Mouse (Mus musculus) 3T3-L1 (cell line): ENCODE results near the gene Polr2a.
A peak's percentile ranks its signal among the peaks of the same experiment; 100 is the strongest.

ENCODE experiments used
- DNase-seq: peaks from one replicate; pipeline ENCODE4 v3.0.0-alpha.2; 2015; ENCODE audit warnings: low read depth, low spot score

The Polr2a gene

DNA sequence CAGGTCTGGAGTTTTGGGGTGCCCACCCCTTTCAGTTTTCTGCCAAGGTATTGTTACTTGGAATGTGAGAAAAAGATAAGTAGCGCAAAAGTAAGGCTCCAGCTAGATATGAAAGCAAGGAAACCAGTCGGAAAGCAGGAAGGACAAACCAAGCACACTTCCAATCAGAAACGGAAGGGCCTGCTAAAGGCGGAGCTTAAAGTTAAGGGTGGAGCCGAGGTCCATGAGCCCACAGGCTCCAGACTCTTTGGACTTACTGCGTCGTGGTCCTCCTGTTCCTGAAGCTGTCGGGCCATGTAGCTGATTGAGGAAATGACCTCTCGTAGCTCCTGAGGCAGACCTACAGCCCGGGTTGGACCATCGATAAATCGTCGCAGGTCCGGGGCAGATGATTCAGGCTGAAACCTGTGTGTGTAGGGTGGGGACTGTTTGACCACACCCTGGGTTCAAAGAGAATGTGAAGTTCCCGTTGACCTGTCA is 26.4 kb upstream of the Polr2a start:
- no peak for DNase-seq

DNA sequence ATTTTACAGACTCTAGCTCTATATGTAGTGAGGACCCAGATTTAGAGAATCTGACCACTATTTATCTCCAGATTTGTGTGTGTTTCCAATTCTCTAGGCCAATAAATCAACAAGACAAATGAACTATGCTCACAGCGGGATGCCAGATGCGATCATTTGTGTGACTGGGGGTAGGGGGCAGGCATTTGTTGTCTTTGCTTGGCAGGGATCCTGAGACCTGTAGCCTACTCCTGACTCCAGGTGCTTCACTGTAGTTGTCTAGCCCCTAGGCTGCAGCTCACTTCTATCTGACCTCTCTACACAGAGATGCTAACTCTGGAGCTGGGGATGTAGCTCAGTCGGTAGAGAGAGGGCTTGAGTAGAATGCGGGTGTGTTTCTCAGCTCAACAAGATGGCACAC is 23.4 kb upstream of the Polr2a start:
- no peak for DNase-seq

DNA sequence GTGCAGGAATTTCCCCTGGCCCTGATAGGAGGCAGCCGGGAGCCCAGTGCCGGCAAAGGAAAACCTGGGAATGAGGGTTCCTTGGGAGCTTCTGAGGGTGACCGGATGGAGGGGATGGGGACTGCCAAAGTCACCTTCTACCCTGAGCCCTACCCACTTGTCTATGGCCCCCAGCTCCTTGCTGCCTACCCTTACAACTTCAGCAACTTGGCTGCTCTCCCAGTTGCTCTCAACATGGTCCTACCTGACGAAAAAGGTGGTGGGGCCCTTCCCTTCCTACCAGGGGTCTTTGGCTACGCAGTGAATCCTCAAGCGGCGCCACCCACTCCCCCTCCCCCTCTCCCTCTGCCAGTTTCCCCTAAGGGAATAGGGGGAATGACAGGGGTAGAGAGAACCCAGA is 20.5 kb upstream of the Polr2a start:
- DNase-seq: no peak

- no peak for DNase-seq
Measured at GRCm38 (mm10) chr11:69778258-69778982, 20.0 kb upstream of the Polr2a start.

GRCm38 (mm10) chr11:69777504-69778257 is 19.2 kb upstream of the Polr2a start:
- DNase-seq: no peak

GRCm38 (mm10) chr11:69776488-69776887 is 18.1 kb upstream of the Polr2a start:
- no peak for DNase-seq

GRCm38 (mm10) chr11:69775716-69776115 is 17.3 kb upstream of the Polr2a start:
- no peak for DNase-seq

GRCm38 (mm10) chr11:69774961-69775360 is 16.5 kb upstream of the Polr2a start:
- no peak for DNase-seq

DNA sequence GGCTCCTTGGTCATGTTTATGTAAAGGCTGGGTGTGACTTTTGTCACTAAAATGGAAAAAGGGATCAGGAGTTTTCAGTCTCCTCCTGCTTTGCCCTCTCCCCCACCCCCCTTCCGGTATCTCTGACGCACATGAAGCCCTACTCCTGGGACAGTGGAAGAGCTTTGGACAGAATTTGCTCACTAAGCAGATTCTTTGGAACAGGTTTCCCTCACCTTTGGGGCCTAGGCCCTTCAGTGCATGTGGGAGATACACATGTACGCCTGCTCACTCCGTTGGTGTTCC is 9.1 kb upstream of the Polr2a start:
- DNase-seq: no peak

DNA sequence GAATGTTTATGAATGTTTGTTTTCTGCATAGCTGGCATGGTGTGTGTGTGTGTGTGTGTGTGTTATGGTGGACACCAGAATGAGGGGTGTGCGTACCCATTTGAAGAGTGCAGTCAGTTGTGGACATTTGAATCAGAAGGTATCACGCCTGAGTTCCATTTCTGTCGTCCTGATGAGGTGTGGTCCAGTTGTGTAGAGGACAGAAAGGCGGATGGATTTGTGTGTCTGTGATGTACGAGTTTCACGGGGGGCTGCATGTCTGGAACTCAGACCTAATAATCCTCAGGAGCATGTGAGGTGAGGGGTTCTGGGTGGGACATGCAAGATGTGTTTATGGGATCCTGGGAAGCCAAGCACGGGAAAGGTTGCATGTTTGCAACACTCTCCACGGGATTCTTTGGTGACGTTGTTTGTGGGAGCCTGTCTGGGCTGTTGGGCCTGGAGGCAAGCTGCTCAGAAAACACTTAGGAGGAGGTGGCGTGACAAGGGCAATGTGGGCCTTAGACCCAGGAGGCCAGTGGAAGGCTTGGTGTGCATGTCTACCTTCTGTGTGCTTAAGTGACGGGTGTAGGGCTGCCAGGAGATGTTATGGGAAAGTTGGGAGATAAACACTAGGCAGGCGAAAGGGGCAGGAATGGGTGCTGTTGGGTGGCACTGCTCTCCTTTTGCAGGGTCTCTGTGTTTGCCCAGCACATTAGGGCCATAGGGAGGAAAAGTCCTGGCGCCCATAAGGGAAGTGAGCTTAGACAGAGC is 8.6 kb upstream of the Polr2a start:
- no peak for DNase-seq

GRCm38 (mm10) chr11:69766126-69766609 is 7.7 kb upstream of the Polr2a start:
- no peak for DNase-seq

- no peak for DNase-seq
Measured at GRCm38 (mm10) chr11:69765221-69766125, 7.0 kb upstream of the Polr2a start, which contains the start of gene Zbtb4. Zbtb4 (plus strand) TSS chr11:69765912.

DNA sequence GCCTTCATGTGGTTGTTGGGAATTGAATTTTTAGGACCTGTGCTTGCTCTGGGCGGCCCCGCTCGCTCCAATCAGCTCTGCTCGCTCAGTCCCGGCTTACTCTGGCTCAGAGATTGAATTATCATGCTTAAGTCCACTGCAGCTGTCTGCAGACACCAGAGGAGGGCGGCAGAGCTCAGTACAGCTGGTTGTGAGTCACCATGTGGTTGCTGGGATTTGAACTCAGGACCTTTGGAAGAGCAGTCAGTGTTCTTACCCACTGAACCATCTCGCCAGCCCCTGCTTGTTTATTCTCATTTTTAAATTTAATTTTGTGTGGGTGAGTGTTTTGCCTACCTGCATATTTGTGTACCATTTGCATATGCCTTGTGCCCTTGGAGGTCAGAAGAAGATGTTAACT is 5.1 kb upstream of the Polr2a start:
- peak; percentile 47 for DNase-seq

DNA sequence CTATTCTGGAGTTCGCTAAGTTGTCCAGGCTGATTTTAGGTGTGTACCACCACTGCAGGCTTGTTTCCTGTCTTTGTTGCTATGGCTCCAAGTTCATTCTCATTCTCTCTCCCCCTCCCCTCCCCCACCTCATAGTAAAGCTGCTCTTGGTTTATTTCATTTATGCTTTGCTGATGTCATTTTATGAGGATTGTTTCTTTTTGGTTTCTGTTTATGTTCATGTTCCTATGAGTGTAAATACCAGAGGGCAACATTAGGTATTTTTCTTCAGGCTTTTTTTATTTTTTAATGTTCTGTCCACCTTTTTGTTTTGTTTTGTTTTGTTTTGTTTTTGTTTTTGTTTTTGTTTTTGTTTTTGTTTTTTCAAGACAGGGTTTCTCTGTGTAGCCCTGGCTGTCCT is 3.4 kb upstream of the Polr2a start, which contains the start of gene Slc35g3:
Slc35g3 (minus strand) TSS at position 101 of the 400 bp plus-strand sequence.
- DNase-seq: no peak

- no peak for DNase-seq
Measured at GRCm38 (mm10) chr11:69760901-69761200, 2.4 kb upstream of the Polr2a start.

DNA sequence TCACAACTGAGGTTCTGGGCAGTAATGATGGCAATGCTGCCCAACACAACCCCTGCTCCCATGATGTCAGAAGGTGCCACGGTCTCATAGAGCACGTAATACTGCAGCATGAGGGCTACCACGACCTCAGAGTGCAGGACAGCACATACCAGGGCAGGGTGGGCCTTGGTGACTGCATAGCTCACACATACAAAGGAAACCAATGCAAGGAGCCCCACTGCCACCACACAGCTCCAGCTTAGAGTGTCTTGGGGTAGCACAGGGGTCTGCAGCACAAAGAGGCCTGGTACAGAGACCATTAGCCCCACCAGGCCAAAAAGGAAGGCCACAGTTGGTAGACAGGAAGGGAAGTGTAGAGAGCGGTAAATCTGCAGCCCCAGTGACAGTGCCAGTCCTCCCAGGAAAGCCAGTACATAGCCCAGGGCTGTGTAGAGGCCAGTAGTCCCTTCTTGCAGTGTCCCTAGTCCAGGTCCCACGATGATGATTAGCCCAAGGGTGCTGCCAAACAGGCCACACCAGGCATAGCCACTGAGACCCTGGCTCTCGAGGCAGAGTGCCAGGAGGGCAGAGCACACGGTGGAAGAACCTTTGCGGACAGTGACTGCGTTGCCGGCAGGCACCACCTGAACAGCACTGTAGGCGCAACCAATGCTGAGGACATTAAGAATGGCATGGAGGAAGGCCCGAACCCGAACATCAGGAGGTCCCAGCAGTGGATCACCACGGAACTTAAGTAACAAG is 1.9 kb upstream of the Polr2a start:
- DNase-seq: no peak

DNA sequence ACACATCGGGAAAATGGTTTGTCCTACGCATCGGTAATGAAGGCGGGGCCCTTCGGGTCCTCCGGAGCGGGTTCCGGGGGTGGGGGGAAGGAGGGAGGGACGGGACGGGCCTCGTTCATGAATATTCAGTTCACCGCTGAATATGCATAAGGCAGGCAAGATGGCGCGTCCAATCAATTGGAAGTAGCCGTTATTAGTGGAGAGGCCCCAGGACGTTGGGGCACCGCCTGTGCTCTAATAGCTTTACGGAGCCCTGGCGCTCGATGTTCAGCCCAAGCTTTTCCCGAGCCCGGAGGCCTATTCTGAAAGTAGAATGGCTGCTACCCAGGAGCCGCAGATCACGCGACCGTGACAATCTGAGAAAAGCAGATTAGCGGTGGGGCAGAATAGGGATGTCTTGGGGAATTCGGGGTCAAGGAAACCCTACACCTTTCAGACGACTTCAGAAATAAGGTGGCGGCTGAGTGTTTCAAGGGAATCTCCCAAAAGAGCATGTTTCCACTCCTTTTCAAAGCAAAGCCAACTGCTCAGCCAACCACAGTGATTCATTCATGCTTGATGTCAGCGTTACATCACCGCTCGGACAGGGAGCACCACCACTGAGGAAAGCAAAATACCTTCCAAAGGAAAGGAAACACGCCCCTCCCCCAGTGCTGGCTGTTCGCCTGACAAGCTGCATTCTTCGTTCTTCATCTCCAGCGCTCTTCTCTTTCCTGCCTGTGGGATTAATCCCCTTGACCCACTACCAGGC is 709 bp upstream of the Polr2a start:
- peak; percentile 96 for DNase-seq

DNA sequence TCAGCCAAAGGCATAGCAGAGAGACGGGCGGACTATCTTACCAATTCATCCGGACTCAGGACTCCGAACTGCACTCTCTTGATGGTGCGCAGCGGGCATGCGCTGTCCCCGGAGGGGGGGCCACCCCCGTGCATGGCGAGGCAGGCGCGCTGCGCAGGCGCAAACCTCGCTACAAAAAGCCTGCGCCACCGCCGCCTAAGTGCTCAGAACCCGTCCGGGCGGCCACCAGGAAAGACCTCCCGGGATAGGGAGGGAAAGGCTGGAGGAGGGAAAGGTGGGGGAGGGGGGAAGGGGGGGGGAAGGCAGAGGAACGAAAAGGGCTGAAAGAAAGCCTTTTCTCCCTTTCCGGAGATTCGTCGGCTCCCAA is 364 bp downstream of the Polr2a start:
- peak; percentile 94 for DNase-seq

DNA sequence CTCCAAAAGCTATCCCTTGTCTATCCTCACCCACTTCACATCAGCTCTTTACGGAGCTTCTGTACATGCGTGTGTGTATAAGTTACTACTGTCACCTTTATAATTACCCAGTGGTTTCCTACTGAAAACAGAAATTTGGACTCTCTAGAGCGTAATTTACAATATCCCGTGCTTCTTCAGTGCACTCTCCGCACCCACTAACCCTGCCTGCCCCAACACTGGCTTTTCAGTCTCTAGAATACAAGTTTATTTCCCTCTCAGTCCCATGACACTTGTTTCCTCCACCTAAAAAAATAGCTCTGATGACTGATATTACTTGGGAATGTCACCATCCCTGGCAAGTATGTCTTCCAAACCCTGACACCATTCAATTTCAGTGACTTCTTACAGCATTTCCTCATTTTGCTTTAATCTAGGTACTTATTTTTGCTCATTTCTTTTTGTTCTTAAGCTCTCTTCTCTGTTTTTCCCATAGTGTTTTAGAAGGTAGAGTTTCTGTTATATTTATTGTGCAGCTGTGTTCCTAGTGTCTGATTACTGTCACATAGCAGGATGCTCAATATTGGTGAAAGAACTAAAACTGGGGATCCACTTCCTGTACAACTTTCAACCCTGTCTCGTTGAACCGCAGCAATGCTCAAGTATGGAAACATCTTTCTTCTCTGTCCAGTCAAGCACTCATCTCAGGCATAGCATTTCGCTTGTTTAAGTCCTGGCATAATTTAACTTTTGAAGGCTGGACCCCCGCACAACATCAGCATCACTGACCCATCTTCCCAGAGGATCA is 941 bp downstream of the Polr2a start:
- peak; percentile 26 for DNase-seq
